Mouse (Mus musculus): ENCODE results near the gene Tshz3.
A peak's percentile ranks its signal among the peaks of the same experiment; 100 is the strongest.

Tshz3 gene

GRCm38 (mm10) chr7:36697118-36697855, 631 bp upstream of the Tshz3 start:
- peak; percentile 51 for DNase-seq (ENCODE audit: low spot score)

- DNase-seq (ENCODE audit: low spot score) = no peak
Measured at GRCm38 (mm10) chr7:36698589-36698946, 650 bp downstream of the Tshz3 start.

- no peak for DNase-seq (ENCODE audit: low spot score)
Measured at GRCm38 (mm10) chr7:36699001-36699987, 1.4 kb downstream of the Tshz3 start.

- no peak for DNase-seq (ENCODE audit: low spot score)
Measured at GRCm38 (mm10) chr7:36706636-36707035, 8.7 kb downstream of the Tshz3 start.

GRCm38 (mm10) chr7:36707266-36707665, 9.3 kb downstream of the Tshz3 start:
- no peak for DNase-seq (ENCODE audit: low spot score)

- DNase-seq (ENCODE audit: low spot score) = no peak
Measured at GRCm38 (mm10) chr7:36707681-36708350, 9.9 kb downstream of the Tshz3 start.

- no peak for DNase-seq (ENCODE audit: low spot score)
Measured at GRCm38 (mm10) chr7:36708823-36709222, 10.9 kb downstream of the Tshz3 start.

- DNase-seq (ENCODE audit: low spot score) = no peak
Measured at GRCm38 (mm10) chr7:36709239-36709638, 11.3 kb downstream of the Tshz3 start.

- DNase-seq (ENCODE audit: low spot score) = no peak
Measured at GRCm38 (mm10) chr7:36709974-36710373, 12.1 kb downstream of the Tshz3 start.

- DNase-seq (ENCODE audit: low spot score) = no peak
Measured at GRCm38 (mm10) chr7:36710387-36710786, 12.5 kb downstream of the Tshz3 start.

GRCm38 (mm10) chr7:36711766-36712165, 13.8 kb downstream of the Tshz3 start:
- no peak for DNase-seq (ENCODE audit: low spot score)

GRCm38 (mm10) chr7:36714323-36714722, 16.4 kb downstream of the Tshz3 start:
- no peak for DNase-seq (ENCODE audit: low spot score)

- no peak for DNase-seq (ENCODE audit: low spot score)
Measured at GRCm38 (mm10) chr7:36717192-36717591, 19.3 kb downstream of the Tshz3 start.

GRCm38 (mm10) chr7:36720830-36721229, 22.9 kb downstream of the Tshz3 start:
- DNase-seq (ENCODE audit: low spot score) = no peak

GRCm38 (mm10) chr7:36736303-36737050, 38.6 kb downstream of the Tshz3 start:
- no peak for DNase-seq (ENCODE audit: low spot score)

GRCm38 (mm10) chr7:36751480-36751879, 53.6 kb downstream of the Tshz3 start:
- no peak for DNase-seq (ENCODE audit: low spot score)

- DNase-seq (ENCODE audit: low spot score) = no peak
Measured at GRCm38 (mm10) chr7:36767501-36768092, 69.7 kb downstream of the Tshz3 start.

- no peak for DNase-seq (ENCODE audit: low spot score)
Measured at GRCm38 (mm10) chr7:36773086-36773485, 75.2 kb downstream of the Tshz3 start.

- DNase-seq (ENCODE audit: low spot score) = no peak
Measured at GRCm38 (mm10) chr7:36776956-36777355, 79.0 kb downstream of the Tshz3 start.

- no peak for DNase-seq (ENCODE audit: low spot score)
Measured at GRCm38 (mm10) chr7:36778456-36778855, 80.5 kb downstream of the Tshz3 start.

GRCm38 (mm10) chr7:36784243-36784773, 86.4 kb downstream of the Tshz3 start:
- DNase-seq (ENCODE audit: low spot score) = no peak
